Mouse (Mus musculus) testis, adult 2 months (tissue): ENCODE data around the gene Ccnq.

Source experiments
- CTCF ChIP-seq: fragments of 200-500 bp; IDR thresholded peaks from 2 replicates; pipeline ENCODE4 v1.5.1; 2012; ENCODE audit warnings: low read depth, mild to moderate bottlenecking, inconsistent platforms, low read length, moderate library complexity; ENCODE audit not compliant: control insufficient read depth, insufficient read depth, insufficient replicate concordance
- POLR2A ChIP-seq: fragments of 200-500 bp; IDR thresholded peaks from 2 replicates; pipeline ENCODE4 v1.6.1; 2012; ENCODE audit warnings: low read depth, mild to moderate bottlenecking, inconsistent platforms, low read length, moderate library complexity; ENCODE audit not compliant: control insufficient read depth

- TF ChIP-seq CTCF (no peak), POLR2A (no peak)
Observed at GRCm38 (mm10) chr11:78717655-78718054, 33.9 kb downstream of the Ccnq start.
